In genomic region chr19:56722291-56722707, GRCm38 (mm10) we compare ENCODE assay signal across 7 mouse cellular contexts. TPM values are rescaled to one million over a fixed set of nuclear protein-coding genes. Genes with fewer than 3 reads are reported as not detected.
DNase-seq lines count a peak whose midpoint lies in the region; ATAC-seq and TF ChIP-seq lines count a peak whose summit lies in the region.

No protein-coding gene starts in this region.

- H3K27me3 ChIP-seq in forebrain, embryonic 11.5 days (ENCODE audit: control insufficient read depth, insufficient read depth, low read length): peaks cover 65% of the 10 kb centered on the region
- peaks cover 57% of the 10 kb centered on the region for H3K27me3 ChIP-seq in intestine, postnatal 0 days (replicated peaks; ENCODE audit: control insufficient read depth, insufficient read depth, low read length)
- H3K27me3 ChIP-seq in myocyte (ENCODE audit: control insufficient read depth, insufficient read depth, insufficient read length): peaks cover 17% of the 10 kb centered on the region

- H3K27ac ChIP-seq in forebrain, embryonic 11.5 days (ENCODE audit: low read depth, low read length): no peak overlapping the region
- no peak overlapping the region for H3K27ac ChIP-seq in intestine, postnatal 0 days (ENCODE audit: low read depth, low read length)

- H3K9ac ChIP-seq in forebrain, embryonic 11.5 days (ENCODE audit: low read length): peak overlapping the region; percentile 37
- H3K9ac ChIP-seq in intestine, postnatal 0 days (ENCODE audit: low read depth, low read length): peak overlapping the region; percentile 46; the same call in 1 of the 2 replicates

- under 1% methylated on average over 46 of the region's 48 CpGs for WGBS in lung, adult 2 months
- WGBS in forebrain, embryonic 11.5 days: 2% methylated on average over 44 of the region's 48 CpGs
- under 1% methylated on average over 47 of the region's 48 CpGs for WGBS in intestine, postnatal 0 days

- H3K9me3 ChIP-seq in forebrain, embryonic 11.5 days (ENCODE audit: control insufficient read depth, low read length): no peaks in the 10 kb centered on the region
- H3K9me3 ChIP-seq in intestine, postnatal 0 days (ENCODE audit: control insufficient read depth): no peaks in the 10 kb centered on the region

- TF ChIP-seq POLR2A in lung, adult 2 months (IDR thresholded peaks at IDR 0.05; ENCODE audit: borderline replicate concordance, extremely low read depth, low read depth, low read length): no peak
- TF ChIP-seq POLR2A in myocyte (IDR thresholded peaks at IDR 0.05; ENCODE audit: insufficient read length, low read depth): no peak

- TF ChIP-seq CTCF in lung, adult 2 months (IDR thresholded peaks at IDR 0.05; ENCODE audit: insufficient read depth, low read length): no peak
- no peak for TF ChIP-seq CTCF in intestine, postnatal 0 days (IDR thresholded peaks at IDR 0.05; ENCODE audit: low read depth)

- H3K4me3 ChIP-seq in lung, adult 2 months (replicated peaks; ENCODE audit: extremely low read depth, low read depth, low read length): peak overlapping the region; percentile 72
- H3K4me3 ChIP-seq in forebrain, embryonic 11.5 days (ENCODE audit: low read depth, low read length): peak overlapping the region; percentile 44
- H3K4me3 ChIP-seq in intestine, postnatal 0 days (ENCODE audit: low read depth, low read length): peak overlapping the region; percentile 54
- peak overlapping the region; percentile 18 for H3K4me3 ChIP-seq in myocyte

- no peaks in the 10 kb centered on the region for H3K36me3 ChIP-seq in forebrain, embryonic 11.5 days (ENCODE audit: control insufficient read depth, insufficient read depth, low read length)
- no peaks in the 10 kb centered on the region for H3K36me3 ChIP-seq in intestine, postnatal 0 days (ENCODE audit: control insufficient read depth, insufficient read depth)
- no peaks in the 10 kb centered on the region for H3K36me3 ChIP-seq in myocyte (ENCODE audit: control insufficient read depth, insufficient read depth)

- peak overlapping the region; percentile 12 for H3ac ChIP-seq in myocyte (ENCODE audit: control insufficient read depth, insufficient read length)

- H3K4me2 ChIP-seq in forebrain, embryonic 11.5 days (ENCODE audit: low read depth, low read length, severe bottlenecking): peak overlapping the region; percentile 81
- H3K4me2 ChIP-seq in intestine, postnatal 0 days (replicated peaks; ENCODE audit: low read depth): peak overlapping the region; percentile 90
- peak overlapping the region; percentile 60 for H3K4me2 ChIP-seq in myocyte (ENCODE audit: low read depth)

- peak; percentile 60 for DNase-seq in lung, adult 2 months
- DNase-seq in lung, postnatal 36 days: no peak
- peak; percentile 70 for DNase-seq in forebrain, embryonic 11.5 days (ENCODE audit: low spot score)
- no peak for DNase-seq in thymus, adult 18-20 months
- DNase-seq in cerebellum, adult 9-10 months: no peak

- no peaks in the 10 kb centered on the region for H3K79me2 ChIP-seq in myocyte (ENCODE audit: control insufficient read depth, insufficient read depth)

- peaks cover 6% of the 10 kb centered on the region for H3K4me1 ChIP-seq in lung, adult 2 months (ENCODE audit: control insufficient read depth, insufficient read depth, low read length)
- H3K4me1 ChIP-seq in forebrain, embryonic 11.5 days (replicated peaks; ENCODE audit: control insufficient read depth, insufficient read depth, low read length): peaks cover 23% of the 10 kb centered on the region
- H3K4me1 ChIP-seq in intestine, postnatal 0 days (replicated peaks; ENCODE audit: control insufficient read depth, insufficient read depth, low read length): peaks cover 12% of the 10 kb centered on the region; the same call in 1 of the 2 replicates

- ATAC-seq in forebrain, embryonic 11.5 days (replicated peaks; ENCODE audit: low FRiP score): no peak
- no peak; the same call in 1 of the 2 replicates for ATAC-seq in intestine, postnatal 0 days

TF ChIP-seq in myocyte, 11 proteins besides CTCF, POLR2A, EP300 and RAD21:
- TF ChIP-seq MYOD1 (IDR thresholded peaks at IDR 0.05; ENCODE audit: control insufficient read depth in 1 of 3, insufficient read length in 2 of 3, low read depth in 2 of 3) (peak in 1 of 3 experiments; percentile 6), POLR2AphosphoS2 (IDR thresholded peaks at IDR 0.05; ENCODE audit: insufficient read length, low read depth) (no peak)

RNA-seq across cellular contexts. Expression of gene Adrb1, which starts 0.3 kb away (rescaled TPM):
- polyA plus RNA-seq in lung, adult 2 months (2012; rRNA removed): 81.9 and 120 TPM in 2 replicates
- 0.17 and 0.23 TPM in 2 replicates for polyA plus RNA-seq in forebrain, embryonic 11.5 days (2014; fragmentation: Nextera tagmentation; extraction: Ambion mirVana)
- 1.0 and 1.3 TPM in 2 replicates for polyA plus RNA-seq in intestine, postnatal 0 days (2015; fragmentation: Nextera tagmentation; extraction: Ambion mirVana)
- 0.60 TPM for polyA plus RNA-seq in myocyte (2012; fragmentation: generic; extraction: Trizol)

Comparison
In these comparisons a context has a peak if more than half of its experiments do, and no peak if none do; other contexts are left out.
1. DNase-seq: peak in lung, adult 2 months (single experiment) and forebrain, embryonic 11.5 days (single experiment); none in lung, postnatal 36 days (single experiment), thymus, adult 18-20 months (0 of 2) and cerebellum, adult 9-10 months (single experiment).
2. H3K4me3 ChIP-seq: peak in every context shown above with its lines; median percentile 72 in lung, adult 2 months; 54 in intestine, postnatal 0 days; 44 in forebrain, embryonic 11.5 days; 18 in myocyte.
3. RNA of gene Adrb1, which starts 0.3 kb away (polyA plus RNA-seq): 81.9 to 120 TPM in lung, adult 2 months; 1.0 to 1.3 TPM in intestine, postnatal 0 days, 0.60 TPM in myocyte (single experiment) and 0.17 to 0.23 TPM in forebrain, embryonic 11.5 days; every median in the first group is over 10 times any median in the second.
4. Peak in every context shown above with its lines, with median percentiles within 50 percentile points of each other: H3K4me2 ChIP-seq.